In genomic region chr2:148110149-148110548, GRCm38 (mm10) we compare ENCODE assay signal across 11 mouse cellular contexts.
DNase-seq lines count a peak whose midpoint lies in the region; ATAC-seq and TF ChIP-seq lines count a peak whose summit lies in the region.
"Had no signal": no experiment of that assay in that cellular context is flagged by ENCODE, and none has a peak within 500 bp of the region (broad histone marks: within the 10 kb centered on the region; RNA-seq: fewer than 3 reads in every experiment).

No protein-coding gene starts in this region.

- H3K9me3 ChIP-seq in forebrain, embryonic 14.5 days (replicated peaks; ENCODE audit: control insufficient read depth, low read length) = no peaks in the 10 kb centered on the region
- H3K9me3 ChIP-seq in forebrain, embryonic 12.5 days = no peaks in the 10 kb centered on the region
- no peaks in the 10 kb centered on the region for H3K9me3 ChIP-seq in liver, postnatal 0 days (ENCODE audit: low read length)
- H3K9me3 ChIP-seq: forebrain, embryonic 15.5 days; limb, embryonic 13.5 days had no signal

- no peaks in the 10 kb centered on the region for H3K36me3 ChIP-seq in forebrain, embryonic 14.5 days (ENCODE audit: control insufficient read depth, insufficient read depth, low read length)
- no peaks in the 10 kb centered on the region for H3K36me3 ChIP-seq in forebrain, embryonic 12.5 days (replicated peaks)
- H3K36me3 ChIP-seq in liver, postnatal 0 days (replicated peaks; ENCODE audit: insufficient read depth, low read length) = no peaks in the 10 kb centered on the region
- H3K36me3 ChIP-seq: forebrain, embryonic 15.5 days; limb, embryonic 13.5 days had no signal

- TF ChIP-seq EP300 in liver, postnatal 0 days (IDR thresholded peaks at IDR 0.05; ENCODE audit: low read depth) = no peak

- no peak overlapping the region for H3K4me2 ChIP-seq in forebrain, embryonic 14.5 days (ENCODE audit: low read length)
- H3K4me2 ChIP-seq in forebrain, embryonic 12.5 days = no peak overlapping the region
- no peak overlapping the region for H3K4me2 ChIP-seq in liver, postnatal 0 days (ENCODE audit: low read depth, low read length)
- H3K4me2 ChIP-seq: forebrain, embryonic 15.5 days; hindbrain, embryonic 14.5 days; limb, embryonic 13.5 days had no signal

- no peaks in the 10 kb centered on the region for H3K27me3 ChIP-seq in forebrain, embryonic 14.5 days (replicated peaks; ENCODE audit: control insufficient read depth, insufficient read depth, low read length)
- H3K27me3 ChIP-seq in forebrain, embryonic 12.5 days = no peaks in the 10 kb centered on the region
- no peaks in the 10 kb centered on the region for H3K27me3 ChIP-seq in liver, postnatal 0 days (ENCODE audit: insufficient read depth, low read length)
- H3K27me3 ChIP-seq: forebrain, embryonic 15.5 days; limb, embryonic 13.5 days had no signal

- no peak overlapping the region for H3K9ac ChIP-seq in forebrain, embryonic 14.5 days (ENCODE audit: low read length)
- no peak overlapping the region for H3K9ac ChIP-seq in forebrain, embryonic 12.5 days
- H3K9ac ChIP-seq in liver, postnatal 0 days (replicated peaks) = no peak overlapping the region
- H3K9ac ChIP-seq: forebrain, embryonic 15.5 days; hindbrain, embryonic 14.5 days; limb, embryonic 13.5 days had no signal

- WGBS in forebrain, embryonic 14.5 days = 55% methylated on average over 2 of the region's 2 CpGs
- WGBS in forebrain, embryonic 12.5 days = 47% methylated on average over 2 of the region's 2 CpGs
- WGBS in liver, postnatal 0 days (ENCODE audit: insufficient replicate concordance) = 59% methylated on average over 2 of the region's 2 CpGs

- peak; percentile 28 for DNase-seq in forebrain, embryonic 14.5 days (ENCODE audit: low spot score)
- no peak for DNase-seq in liver, postnatal 0 days
- DNase-seq in liver (no peak), adipocyte (ENCODE audit: low spot score) (peak; percentile 38)
- DNase-seq in left cerebral cortex, postnatal 36 days (ENCODE audit: low spot score in 2 of 2) = no peak

- intact Hi-C loops in left cerebral cortex, postnatal 36 days (cut with DNase I) = loop anchor here (2.0 kb wide), 1 partner anchor 301 kb away; no protein-coding TSS in a partner anchor

- H3K27ac ChIP-seq in forebrain, embryonic 14.5 days (ENCODE audit: low read depth, low read length) = no peak overlapping the region
- no peak overlapping the region for H3K27ac ChIP-seq in forebrain, embryonic 12.5 days
- no peak overlapping the region for H3K27ac ChIP-seq in liver, postnatal 0 days (ENCODE audit: low read depth)
- H3K27ac ChIP-seq: forebrain, embryonic 15.5 days; hindbrain, embryonic 14.5 days; limb, embryonic 13.5 days had no signal

- no peak overlapping the region for H3K4me3 ChIP-seq in forebrain, embryonic 14.5 days (ENCODE audit: low read depth, low read length)
- no peak overlapping the region for H3K4me3 ChIP-seq in forebrain, embryonic 12.5 days (replicated peaks)
- no peak overlapping the region for H3K4me3 ChIP-seq in liver, postnatal 0 days (ENCODE audit: low read depth, low read length)
- H3K4me3 ChIP-seq: forebrain, embryonic 15.5 days; limb, embryonic 13.5 days had no signal

- no peaks in the 10 kb centered on the region for H3K4me1 ChIP-seq in forebrain, embryonic 14.5 days (ENCODE audit: control insufficient read depth, insufficient read depth, low read length)
- H3K4me1 ChIP-seq in forebrain, embryonic 12.5 days = no peaks in the 10 kb centered on the region
- no peaks in the 10 kb centered on the region for H3K4me1 ChIP-seq in liver, postnatal 0 days (ENCODE audit: insufficient read depth)
- H3K4me1 ChIP-seq: forebrain, embryonic 15.5 days; limb, embryonic 13.5 days had no signal

- TF ChIP-seq CTCF in liver, postnatal 0 days (IDR thresholded peaks at IDR 0.05; ENCODE audit: low read depth) = peak; percentile 71

- no peak for ATAC-seq in forebrain, embryonic 14.5 days
- no peak for ATAC-seq in forebrain, embryonic 12.5 days (ENCODE audit: low FRiP score)
- no peak for ATAC-seq in liver, postnatal 0 days
- peak; percentile 71 for ATAC-seq in megakaryocyte, adult 5-6 weeks (ENCODE audit: poor library complexity, severe bottlenecking)
- no peak for ATAC-seq in inflammation-experienced regulatory T-cells, adult 6 months
- ATAC-seq: forebrain, embryonic 15.5 days had no signal

Comparison
In these comparisons a context has a peak if more than half of its experiments do, and no peak if none do; other contexts are left out.
1. DNase-seq: peak in forebrain, embryonic 14.5 days (single experiment) and adipocyte (single experiment); none in liver, postnatal 0 days (single experiment), liver (single experiment) and left cerebral cortex, postnatal 36 days (0 of 2).